Mouse (Mus musculus) megakaryocyte-erythroid progenitor cell, adult 5-6 weeks (primary cell): ENCODE measurements around the gene Sestd1. TPM values are rescaled to one million over a fixed set of nuclear protein-coding genes. Genes with fewer than 3 reads are reported as not detected.
A peak's percentile ranks its signal among the peaks of the same experiment; 100 is the strongest.

Source experiments
- ATAC-seq: replicated peaks from 2 replicates; pipeline ENCODE4 v1.8.0; 2016; ENCODE audit warnings: mild to moderate bottlenecking, inconsistent platforms; ENCODE audit not compliant: severe bottlenecking, poor library complexity, low FRiP score, low TSS enrichment
- total RNA-seq, 2 experiments: library from RNA; stranded (forward) in 1 of 2; stranded (reverse) in 1 of 2; fragments of 200-1000, 215-1000 nt in 1 of 2; fragments of >200 nt in 1 of 2; fragmentation: Nextera tagmentation in 1 of 2; gene quantifications; 2 replicates each; pipeline ENCODE4 v1.2.3; 2014 to 2017

The Sestd1 gene
- total RNA-seq, 2 experiments from 2014 or later: 1.3 to 5.4 TPM

DNA sequence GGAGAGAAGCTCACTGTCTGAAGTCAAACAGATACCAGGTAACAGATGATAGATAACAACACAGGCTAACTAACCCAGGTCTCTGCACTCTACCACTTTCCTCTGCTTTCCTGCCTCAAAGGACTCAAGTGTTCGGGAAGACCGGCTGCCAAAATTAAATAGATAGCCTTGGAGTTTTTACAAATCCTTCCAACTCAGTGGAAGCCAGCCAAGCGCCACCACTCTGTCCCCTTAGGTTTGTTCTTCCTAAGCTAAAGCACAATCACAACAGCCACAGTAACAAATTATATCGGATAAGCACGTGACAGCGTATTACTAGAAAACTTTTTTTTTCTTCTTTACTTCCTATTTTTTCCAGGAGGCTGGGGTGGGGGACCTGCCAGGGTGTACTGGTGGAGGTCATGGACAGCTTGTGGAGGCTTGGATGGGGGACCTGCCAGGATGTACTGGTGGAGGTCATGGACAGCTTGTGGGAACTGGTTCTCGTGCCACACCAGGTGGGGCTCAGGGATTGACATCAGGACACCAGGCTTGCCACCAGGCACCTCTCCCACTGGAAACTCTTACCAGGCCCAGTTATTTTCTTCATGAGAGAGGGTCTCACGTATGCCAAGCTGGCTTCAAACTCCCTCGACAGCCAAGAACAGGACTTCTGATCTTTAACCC is 5.3 kb downstream of the Sestd1 start:
- ATAC-seq: no peak

DNA sequence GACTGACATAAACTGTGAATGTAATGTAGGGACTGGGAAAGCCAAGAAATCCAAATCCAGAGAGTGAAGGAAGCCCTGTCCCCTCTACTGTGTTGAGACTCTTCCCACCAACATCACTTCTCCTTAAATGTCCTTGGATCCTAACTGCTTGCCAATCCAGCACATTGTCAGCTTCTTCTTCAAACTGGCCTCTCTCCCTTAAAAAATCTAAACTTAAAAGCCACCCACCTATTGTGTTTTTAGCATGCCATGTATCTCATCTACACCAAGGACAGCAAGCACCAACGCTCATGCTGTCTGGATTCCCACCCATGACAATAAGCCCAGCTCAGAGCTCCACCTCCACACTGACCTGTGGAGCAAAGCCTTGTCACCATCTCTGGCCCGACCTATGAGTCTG is 7.4 kb downstream of the Sestd1 start:
- ATAC-seq: no peak

DNA sequence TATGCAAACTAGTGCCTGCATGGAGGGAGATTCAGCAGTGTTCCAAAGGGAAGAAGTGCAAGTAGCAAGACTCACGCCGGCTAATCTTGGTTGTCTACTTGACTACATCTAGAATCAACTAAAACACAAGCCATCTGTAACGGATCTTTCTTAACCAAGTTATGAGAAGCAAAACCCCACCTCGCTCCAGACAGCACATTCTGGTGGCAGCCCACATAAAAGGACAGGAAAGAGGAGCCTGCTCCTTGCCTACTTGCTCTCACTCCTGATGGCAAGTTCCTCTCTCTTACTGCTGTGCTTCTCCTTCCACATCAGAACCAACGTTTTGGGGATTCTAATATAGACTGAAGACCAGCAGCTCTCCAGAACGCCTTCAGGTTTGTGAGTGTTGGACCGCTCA is 9.6 kb downstream of the Sestd1 start:
- ATAC-seq: no peak

GRCm38 (mm10) chr2:77270136-77270535 is 10.3 kb downstream of the Sestd1 start:
- ATAC-seq: no peak

DNA sequence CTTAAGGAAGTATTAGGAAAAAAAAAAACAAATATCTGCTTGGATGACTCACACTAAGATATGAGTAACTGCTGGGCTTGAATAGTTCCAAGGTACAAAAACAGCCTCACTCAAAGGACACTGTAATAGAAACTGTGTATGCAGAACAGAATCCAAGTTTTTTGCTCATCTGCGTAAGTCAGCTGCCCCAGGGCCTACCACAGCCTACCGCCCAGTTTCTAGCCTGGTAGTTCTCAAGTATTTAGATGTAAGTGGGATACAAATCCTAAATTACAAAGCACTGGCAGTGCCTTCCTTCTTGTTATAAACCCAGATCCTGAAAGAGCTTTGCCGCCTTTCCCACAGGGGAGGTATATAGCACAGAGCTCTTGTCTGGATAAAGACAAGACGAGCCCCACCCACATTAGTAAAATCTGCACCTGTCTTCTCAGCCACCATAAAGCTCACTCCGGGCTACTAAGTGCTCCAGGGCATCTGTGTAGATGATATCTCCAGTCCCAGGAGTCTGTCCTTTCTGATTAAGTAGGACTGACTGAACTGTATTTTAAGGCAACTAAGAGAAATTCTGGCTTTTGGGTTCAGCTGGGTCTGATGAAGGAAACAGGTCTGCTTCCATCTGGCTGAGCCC is 11.7 kb downstream of the Sestd1 start:
- no peak for ATAC-seq

DNA sequence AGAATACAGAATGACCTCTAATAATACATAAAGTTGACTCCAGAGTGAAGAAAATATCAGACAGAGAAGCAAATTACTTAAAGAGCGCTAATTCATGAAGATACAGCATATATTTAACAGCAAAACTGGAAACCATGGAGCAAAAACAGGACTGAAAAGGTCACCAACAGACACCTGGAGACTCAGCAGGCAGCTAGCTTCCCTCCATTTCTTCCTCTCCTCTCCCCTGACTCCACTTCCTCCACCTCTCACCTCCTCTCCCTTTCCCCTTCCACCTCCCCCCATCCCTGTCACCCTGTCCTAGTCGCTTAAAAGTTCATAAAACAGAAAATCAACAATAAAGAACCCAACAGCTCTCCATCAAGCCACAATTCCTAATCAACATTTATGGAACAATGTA is 13.5 kb downstream of the Sestd1 start:
- no peak for ATAC-seq

DNA sequence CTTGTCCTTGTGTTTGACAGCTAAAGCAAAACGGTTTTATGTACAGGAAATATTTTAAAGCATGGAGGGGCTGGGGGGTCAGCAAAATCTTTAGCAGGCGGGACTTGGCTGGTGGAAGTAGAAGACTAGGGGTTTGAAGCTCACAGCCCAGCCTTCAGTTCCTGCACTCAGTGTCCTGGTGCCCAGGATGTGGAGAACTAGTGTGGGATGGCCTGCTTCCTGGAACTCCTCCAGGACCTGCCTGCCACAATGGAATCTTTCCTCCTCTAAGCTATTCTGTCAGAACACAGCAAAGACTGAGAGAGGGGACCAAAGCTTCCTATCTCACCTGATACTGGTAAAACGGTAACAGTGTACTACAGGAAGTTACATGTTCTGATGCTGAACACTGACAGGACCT is 14.4 kb downstream of the Sestd1 start:
- no peak for ATAC-seq

- ATAC-seq: no peak
Observed at GRCm38 (mm10) chr2:77265301-77265700, 15.1 kb downstream of the Sestd1 start.

DNA sequence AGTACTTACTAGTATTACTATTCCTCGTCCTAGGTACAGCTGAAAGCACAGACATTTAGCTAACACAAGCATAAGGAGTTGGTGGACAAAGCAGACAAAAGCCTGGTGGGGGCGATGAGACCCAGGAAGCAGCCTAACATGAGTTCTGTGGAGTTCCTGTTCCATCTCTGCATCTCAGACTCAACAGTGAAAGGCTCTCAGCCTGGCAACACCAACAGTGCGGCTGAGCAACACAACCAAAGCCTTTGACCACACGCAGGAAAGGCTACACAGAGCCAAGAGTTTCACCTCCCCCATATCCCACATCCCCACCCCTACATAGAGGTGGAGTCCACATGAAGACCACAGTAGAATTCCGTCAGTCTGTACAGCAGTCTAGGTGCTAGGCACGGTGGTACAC is 15.8 kb downstream of the Sestd1 start:
- ATAC-seq: no peak

DNA sequence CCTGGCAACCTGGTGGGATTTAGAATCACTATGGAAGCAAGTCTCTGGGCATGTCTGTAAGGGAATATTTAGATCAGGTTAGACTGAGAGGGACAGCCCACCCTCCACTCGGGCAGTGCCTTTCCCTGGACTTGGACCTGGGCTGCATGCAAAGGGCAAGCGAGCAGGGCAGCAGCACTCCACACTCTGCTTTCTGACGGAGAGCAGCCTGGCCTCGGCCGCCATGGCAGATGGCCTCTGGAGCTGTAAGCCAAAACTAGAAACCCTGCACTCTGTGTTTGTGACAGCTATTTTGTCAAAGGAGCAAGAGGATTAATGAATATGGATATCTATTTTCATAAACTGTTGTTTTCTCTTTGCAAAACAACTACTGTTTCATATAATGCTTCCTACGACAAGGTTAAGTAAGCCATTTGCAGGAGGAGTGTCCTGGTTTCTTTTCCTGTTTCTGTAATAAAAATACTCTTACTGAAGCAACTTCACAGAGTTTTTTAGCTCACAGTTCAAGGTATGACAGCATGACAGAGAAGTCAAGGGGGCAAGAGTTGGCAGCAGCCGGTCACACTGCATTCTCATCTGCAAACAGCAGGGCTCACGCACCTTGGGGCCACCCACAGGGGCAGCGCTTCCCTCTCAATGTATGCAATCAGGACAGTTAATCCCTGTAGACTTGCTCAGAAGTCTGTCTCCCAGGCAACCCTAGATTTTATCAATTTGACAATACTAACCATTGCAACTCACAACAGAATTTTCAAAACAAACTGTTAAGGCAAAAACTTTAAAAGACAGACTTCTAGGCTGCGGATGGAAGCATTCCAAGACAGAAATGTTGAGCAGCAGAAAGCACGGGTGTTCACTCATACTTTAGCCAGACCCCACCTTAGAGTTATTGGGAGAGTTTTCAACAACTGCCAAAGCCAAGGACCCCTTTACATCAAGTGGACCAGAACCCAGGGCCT is 16.6 kb downstream of the Sestd1 start:
- 0 out of 2 replicates have a peak, but pooled peaks have one; percentile 52 for ATAC-seq

GRCm38 (mm10) chr2:77260134-77260533 is 20.3 kb downstream of the Sestd1 start:
- no peak for ATAC-seq

DNA sequence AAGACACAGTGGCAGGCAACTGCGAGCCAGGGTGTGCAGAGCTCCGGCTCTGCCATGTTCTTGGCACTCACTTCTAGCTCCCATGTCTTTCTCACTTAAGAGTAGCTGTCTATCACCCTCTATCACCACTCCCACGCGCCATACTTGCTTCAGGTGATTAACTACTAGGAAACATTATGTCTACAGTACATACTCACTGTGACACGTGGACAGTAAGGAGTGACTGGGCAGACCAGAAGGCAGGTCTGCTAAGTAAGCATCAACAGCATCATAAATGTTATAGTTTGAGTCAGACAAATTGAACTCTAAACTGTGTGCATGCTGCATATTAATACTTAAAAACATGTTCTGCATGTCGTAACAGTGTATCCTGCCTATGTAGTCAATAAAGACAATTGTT is 27.2 kb downstream of the Sestd1 start:
- no peak for ATAC-seq

- no peak for ATAC-seq
Observed at GRCm38 (mm10) chr2:77251736-77252135, 28.7 kb downstream of the Sestd1 start.

DNA sequence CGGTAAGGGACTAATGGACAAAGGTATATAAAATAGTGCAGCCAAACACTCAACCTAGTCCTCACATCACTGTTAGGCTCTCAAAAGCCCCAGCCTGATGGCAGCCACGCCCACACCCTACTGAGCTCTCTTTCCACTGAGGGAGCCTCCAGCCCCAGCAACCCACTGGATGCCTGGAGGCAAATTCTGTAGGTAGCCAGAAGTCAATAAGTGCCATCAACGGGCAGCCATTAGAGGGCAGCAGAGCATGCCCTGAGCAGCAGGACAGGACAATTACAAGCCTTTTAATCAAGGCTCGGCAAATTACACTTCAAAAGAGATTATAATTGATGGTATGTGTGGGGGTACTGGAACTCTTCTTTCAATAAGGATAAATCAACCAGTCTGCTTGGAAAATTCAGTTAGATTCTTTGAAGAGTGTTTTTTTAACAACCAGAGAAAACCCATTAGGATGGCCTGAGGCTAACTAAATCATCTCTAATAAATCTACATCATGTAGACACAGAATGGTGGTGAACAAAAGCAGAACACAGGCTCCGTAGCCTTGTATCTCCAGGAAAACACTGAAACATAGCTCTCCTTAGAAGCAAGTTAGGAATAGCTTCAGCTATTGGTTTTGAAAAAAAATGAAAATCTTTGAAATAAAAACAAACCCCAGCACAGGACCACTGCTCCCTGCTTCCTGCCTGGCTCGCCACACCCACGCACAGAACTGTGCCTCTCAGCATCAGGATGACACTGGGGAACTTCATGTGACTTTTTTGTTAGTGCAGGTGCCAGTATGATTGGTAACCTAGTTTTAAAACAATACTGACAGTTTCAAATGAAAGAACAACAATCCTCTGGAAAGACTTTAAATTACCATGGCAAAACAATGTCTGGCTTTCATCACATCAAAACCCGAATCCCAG is 30.4 kb downstream of the Sestd1 start:
- peak; percentile 90 for ATAC-seq

- no peak for ATAC-seq
Observed at GRCm38 (mm10) chr2:77248416-77248815, 32.0 kb downstream of the Sestd1 start.

DNA sequence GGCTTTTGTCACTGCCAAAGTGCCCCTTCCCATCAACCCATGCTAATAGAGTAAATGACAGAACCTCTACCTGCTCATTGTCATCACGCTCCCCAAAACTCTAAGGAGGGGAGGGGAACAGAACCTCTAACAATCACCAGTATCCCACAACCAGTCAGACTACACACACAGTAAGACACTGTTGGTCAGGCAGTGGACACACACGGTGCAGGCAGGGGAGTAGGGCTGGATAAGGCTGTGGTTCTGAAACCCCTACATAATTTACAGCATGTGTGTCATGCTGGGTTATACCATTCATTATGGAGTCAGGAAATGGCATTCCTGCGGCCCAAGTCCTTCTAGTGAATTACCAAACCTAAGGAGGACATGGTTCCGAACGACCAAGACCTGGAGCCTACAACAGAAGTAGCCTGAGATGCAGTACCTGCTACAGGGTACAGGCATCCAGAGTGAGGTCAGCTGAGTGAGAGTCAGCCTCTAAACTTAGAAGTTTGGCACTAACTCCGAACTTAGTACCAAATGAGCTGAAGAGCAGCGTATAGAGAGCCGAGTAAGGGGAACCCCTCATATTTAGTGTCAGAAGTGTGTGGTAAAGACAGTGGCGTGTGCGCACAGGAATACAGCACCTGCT is 33.1 kb downstream of the Sestd1 start:
- ATAC-seq: no peak

GRCm38 (mm10) chr2:77245806-77246205 is 34.6 kb downstream of the Sestd1 start:
- no peak for ATAC-seq

DNA sequence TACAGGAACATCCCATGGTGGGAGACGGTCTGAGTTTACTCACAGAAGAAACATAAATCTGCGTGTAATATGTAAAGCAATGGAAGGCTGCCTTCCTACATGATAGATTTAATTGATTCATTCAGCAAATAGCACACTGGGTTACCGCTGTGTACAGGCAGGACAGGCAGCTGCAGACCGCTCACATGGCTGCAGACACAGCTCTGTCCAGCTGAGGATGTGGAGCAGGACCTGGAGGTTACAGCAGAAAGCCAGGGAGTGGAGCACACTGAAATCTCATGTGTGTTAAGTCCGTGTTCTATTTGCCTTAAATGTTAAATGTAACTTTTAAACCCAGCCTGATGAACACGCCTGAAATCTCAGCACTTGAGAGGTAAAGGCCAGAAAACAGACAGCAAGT is 38.1 kb downstream of the Sestd1 start:
- ATAC-seq: no peak

DNA sequence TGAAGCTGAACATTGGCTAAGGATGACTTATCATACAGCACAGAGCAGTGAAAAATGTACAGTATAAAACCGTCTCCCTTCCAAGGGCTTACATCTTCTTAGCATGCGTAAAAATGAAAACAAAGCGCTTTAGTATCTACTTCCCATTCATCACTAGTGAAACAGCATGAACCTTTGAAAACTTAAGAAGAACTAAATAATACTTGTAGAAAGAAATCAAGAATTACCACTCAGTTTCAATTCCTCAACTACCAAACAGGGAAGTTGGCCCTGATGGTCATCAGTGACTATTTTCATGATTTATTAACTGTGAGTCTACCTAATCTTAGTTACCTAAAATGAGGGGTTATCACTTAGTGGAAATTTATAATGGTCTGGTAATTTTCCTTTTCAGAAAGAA is 41.8 kb downstream of the Sestd1 start:
- no peak for ATAC-seq
